Mouse (Mus musculus) liver, embryonic 14.5 days (tissue): ENCODE measurements around the gene Plg. TPM values are rescaled to one million over a fixed set of nuclear protein-coding genes. Genes with fewer than 3 reads are reported as not detected.

ENCODE experiments used
- ATAC-seq: fragments of 200-750 bp; cut with Nextera tagmentation; 2 replicates; pipeline ENCODE4 v1.8.0; 2017; ENCODE audit warnings: moderate number of reproducible peaks, mild to moderate bottlenecking, moderate library complexity; ENCODE audit not compliant: insufficient read depth
- DNase-seq, 3 experiments: peaks; one replicate each; pipeline ENCODE4 v3.0.0-alpha.2; 2012 to 2013; ENCODE audit warnings: low read depth in 3 of 3, low spot score in 3 of 3
- H3K27ac ChIP-seq: fragments of 300-500 bp; sonication (generic); 2 replicates; pipeline ENCODE4 v1.5.1; 2014; ENCODE audit warnings: moderate library complexity, mild to moderate bottlenecking, control low read depth, inconsistent platforms
- H3K27me3 ChIP-seq: fragments of 300-500 bp; sonication (generic); 2 replicates; pipeline ENCODE4 v1.6.1; 2014; ENCODE audit warnings: mild to moderate bottlenecking, low read length, moderate library complexity; ENCODE audit not compliant: control insufficient read depth, insufficient read depth
- H3K36me3 ChIP-seq: fragments of 300-500 bp; sonication (generic); replicated peaks from 2 replicates; pipeline ENCODE4 v1.6.1; 2014; ENCODE audit warnings: low read depth; ENCODE audit not compliant: control insufficient read depth, insufficient read depth
- H3K4me1 ChIP-seq, 2 experiments: fragments of 200-500 bp in 1 of 2; fragments of 300-500 bp in 1 of 2; sonication (generic) in 1 of 2; replicated peaks; 2 replicates each; pipeline ENCODE4 v1.6.1; 2012 to 2014; ENCODE audit warnings: antibody characterized with exemption in 1 of 2, inconsistent platforms in 1 of 2, low read length in 1 of 2; ENCODE audit not compliant: control insufficient read depth in 2 of 2, insufficient read depth in 2 of 2
- H3K4me2 ChIP-seq: fragments of 300-500 bp; sonication (generic); 2 replicates; pipeline ENCODE4 v1.6.1; 2014; ENCODE audit warnings: low read depth, mild to moderate bottlenecking, control low read depth, moderate library complexity
- H3K4me3 ChIP-seq, 2 experiments: fragments of 200-500 bp in 1 of 2; fragments of 300-500 bp in 1 of 2; sonication (generic) in 1 of 2; 2 replicates each; pipeline ENCODE4 v1.5.1; 2012 to 2014; ENCODE audit warnings: low read depth in 2 of 2, low read length in 2 of 2, mild to moderate bottlenecking in 2 of 2, control low read depth in 1 of 2, inconsistent platforms in 1 of 2, moderate library complexity in 1 of 2; ENCODE audit not compliant: insufficient read depth in 1 of 2
- H3K9ac ChIP-seq: fragments of 300-500 bp; sonication (generic); replicated peaks from 2 replicates; pipeline ENCODE4 v1.6.1; 2014; ENCODE audit warnings: mild to moderate bottlenecking, control low read depth, moderate library complexity
- H3K9me3 ChIP-seq: fragments of 300-500 bp; sonication (generic); 2 replicates; pipeline ENCODE4 v1.6.1; 2016; ENCODE audit warnings: low read length, mixed read lengths; ENCODE audit not compliant: control insufficient read depth
- CTCF ChIP-seq: IDR thresholded peaks from 2 replicates; pipeline ENCODE4 v1.5.1; 2016; ENCODE audit warnings: antibody characterized with exemption, low read depth, control low read depth
- EP300 ChIP-seq: IDR thresholded peaks from 2 replicates; pipeline ENCODE4 v1.6.1; 2016; ENCODE audit warnings: antibody characterized with exemption, low read depth
- WGBS: fragments of 180-500 bp; shearing (Covaris S2); extraction: QIAGEN DNeasy Blood & Tissue Kit; methylation state at CpG from one replicate; pipeline ENCODE4 v1.1.7; 2014; ENCODE audit not compliant: insufficient replicate concordance; 5-methylcytosine and 5-hydroxymethylcytosine counted together
- polyA plus RNA-seq, 2 experiments: library from polyadenylated mRNA; depleted of rRNA in 1 of 2; stranded (reverse) in 1 of 2; unstranded in 1 of 2; fragments of >200 nt; fragmentation: Nextera tagmentation in 1 of 2; extraction: Ambion mirVana in 1 of 2; gene quantifications; 2 replicates each; pipeline versions ENCODE4 v1.2.1 to v1.2.3; 2012 to 2014

The Plg gene
- polyA plus RNA-seq, 2 experiments, result 200 to 202 TPM

GRCm38 (mm10) chr17:12385049-12385794 is 6.8 kb downstream of the Plg start:
- 31% methylated on average over 8 of the region's 8 CpGs for WGBS
- Histone ChIP-seq H3K4me3 (no peak overlapping the region), H3K27me3 (no peaks in the 10 kb centered on the region), H3K4me2 (no peak overlapping the region), H3K4me1 (peaks cover 0 to 10% of the 10 kb centered on the region in 2 experiments; a peak in 2 of 4 replicates), H3K9ac (no peak overlapping the region), H3K36me3 (no peaks in the 10 kb centered on the region; the same call in 1 of the 2 replicates), H3K9me3 (no peaks in the 10 kb centered on the region), H3K27ac (no peak overlapping the region)
- ATAC-seq (peak; percentile 51), DNase-seq (peak in 2 of 3 experiments; percentile 16 to 30)
- no peak for TF ChIP-seq EP300
- no peak for TF ChIP-seq CTCF

GRCm38 (mm10) chr17:12387781-12388180 is 9.4 kb downstream of the Plg start:
- no peak for DNase-seq
- no peak overlapping the region for H3K4me3 ChIP-seq
- no peaks in the 10 kb centered on the region for H3K27me3 ChIP-seq
- ATAC-seq, result no peak
- 42% methylated on average over 2 of the region's 2 CpGs for WGBS
- H3K4me2 ChIP-seq, result no peak overlapping the region
- no peaks in the 10 kb centered on the region; the same call in 1 of the 2 replicates for H3K36me3 ChIP-seq
- peaks cover 0 to 4% of the 10 kb centered on the region in 2 experiments; a peak in 2 of 4 replicates for H3K4me1 ChIP-seq
- no peak overlapping the region for H3K9ac ChIP-seq
- H3K27ac ChIP-seq, result no peak overlapping the region
- no peaks in the 10 kb centered on the region for H3K9me3 ChIP-seq
- TF ChIP-seq CTCF (no peak), EP300 (no peak)

GRCm38 (mm10) chr17:12388239-12388638 is 9.8 kb downstream of the Plg start:
- H3K9me3 ChIP-seq, result no peaks in the 10 kb centered on the region
- no peak overlapping the region for H3K27ac ChIP-seq
- H3K36me3 ChIP-seq, result no peaks in the 10 kb centered on the region; the same call in 1 of the 2 replicates
- no peak for DNase-seq
- H3K9ac ChIP-seq, result no peak overlapping the region
- TF ChIP-seq EP300 (no peak), CTCF (no peak)
- H3K27me3 ChIP-seq, result no peaks in the 10 kb centered on the region
- peaks cover 0 to under 1% of the 10 kb centered on the region in 2 experiments; a peak in 1 of 4 replicates for H3K4me1 ChIP-seq
- H3K4me3 ChIP-seq, result no peak overlapping the region
- no peak overlapping the region for H3K4me2 ChIP-seq
- ATAC-seq, result no peak
- 66% methylated on average over 7 of the region's 7 CpGs for WGBS

GRCm38 (mm10) chr17:12396163-12396677 is 17.8 kb downstream of the Plg start:
- no peak for TF ChIP-seq CTCF
- TF ChIP-seq EP300, result no peak
- Histone ChIP-seq H3K27ac (no peak overlapping the region), H3K4me2 (no peak overlapping the region), H3K27me3 (no peaks in the 10 kb centered on the region), H3K9me3 (no peaks in the 10 kb centered on the region), H3K36me3 (no peaks in the 10 kb centered on the region), H3K9ac (no peak overlapping the region), H3K4me1 (no peaks in the 10 kb centered on the region), H3K4me3 (no peak overlapping the region)
- ATAC-seq (no peak), DNase-seq (no peak)
- 77% methylated on average over 9 of the region's 9 CpGs for WGBS

GRCm38 (mm10) chr17:12403420-12403819 is 25.0 kb downstream of the Plg start:
- Histone ChIP-seq H3K9me3 (no peaks in the 10 kb centered on the region), H3K27me3 (no peaks in the 10 kb centered on the region), H3K4me1 (no peaks in the 10 kb centered on the region), H3K9ac (no peak overlapping the region), H3K27ac (no peak overlapping the region), H3K36me3 (peaks cover 3% of the 10 kb centered on the region), H3K4me3 (no peak overlapping the region), H3K4me2 (no peak overlapping the region)
- TF ChIP-seq EP300 (no peak), CTCF (no peak)
- DNase-seq (no peak), ATAC-seq (no peak)
- 56% methylated on average over 7 of the region's 7 CpGs for WGBS
